Mouse (Mus musculus) liver, postnatal 0 days (tissue): Measurements from ENCODE around the gene Nsmf. TPM values are rescaled to one million over a fixed set of nuclear protein-coding genes. Genes with fewer than 3 reads are reported as not detected.
A peak's percentile ranks its signal among the peaks of the same experiment; 100 is the strongest.

Source experiments
- ATAC-seq: fragments of 200-750 bp; cut with Nextera tagmentation; 2 replicates; pipeline ENCODE4 v1.8.0; 2017; ENCODE audit warnings: mild to moderate bottlenecking, moderate library complexity
- DNase-seq: peaks from one replicate; pipeline ENCODE4 v3.0.0-alpha.2; 2016
- H3K27ac ChIP-seq: fragments of 300-500 bp; sonication (generic); 2 replicates; pipeline ENCODE4 v1.5.1; 2014; ENCODE audit warnings: antibody characterized with exemption, moderate library complexity, mild to moderate bottlenecking, low read depth
- H3K27me3 ChIP-seq: fragments of 300-500 bp; sonication (generic); 2 replicates; pipeline ENCODE4 v1.6.1; 2014; ENCODE audit warnings: low read length, control low read depth, mixed read lengths; ENCODE audit not compliant: insufficient read depth
- H3K36me3 ChIP-seq: fragments of 300-500 bp; sonication (generic); replicated peaks from 2 replicates; pipeline ENCODE4 v1.6.1; 2014; ENCODE audit warnings: mild to moderate bottlenecking, control low read depth, low read length, moderate library complexity, mixed read lengths; ENCODE audit not compliant: insufficient read depth
- H3K4me1 ChIP-seq: fragments of 300-500 bp; sonication (generic); 2 replicates; pipeline ENCODE4 v1.6.1; 2014; ENCODE audit warnings: antibody characterized with exemption, mild to moderate bottlenecking, control low read depth; ENCODE audit not compliant: insufficient read depth
- H3K4me2 ChIP-seq: fragments of 300-500 bp; sonication (generic); 2 replicates; pipeline ENCODE4 v1.6.1; 2014; ENCODE audit warnings: low read depth, mild to moderate bottlenecking, low read length, moderate library complexity, mixed read lengths
- H3K4me3 ChIP-seq: fragments of 300-500 bp; sonication (generic); 2 replicates; pipeline ENCODE4 v1.5.1; 2014; ENCODE audit warnings: low read depth, low read length
- H3K9ac ChIP-seq: fragments of 300-500 bp; sonication (generic); replicated peaks from 2 replicates; pipeline ENCODE4 v1.6.1; 2014; ENCODE audit warnings: mild to moderate bottlenecking, moderate library complexity
- H3K9me3 ChIP-seq: fragments of 300-500 bp; sonication (generic); 2 replicates; pipeline ENCODE4 v1.6.1; 2016; ENCODE audit warnings: mild to moderate bottlenecking, control low read depth, low read length, mixed read lengths
- CTCF ChIP-seq: sonication (generic); IDR thresholded peaks from 2 replicates; pipeline ENCODE4 v1.5.1; 2016; ENCODE audit warnings: antibody characterized with exemption, low read depth
- EP300 ChIP-seq: IDR thresholded peaks from 2 replicates; pipeline ENCODE4 v1.6.1; 2016; ENCODE audit warnings: antibody characterized with exemption, low read depth, mild to moderate bottlenecking
- WGBS: fragments of 180-500 bp; shearing (Covaris S2); extraction: QIAGEN DNeasy Blood & Tissue Kit; methylation state at CpG from one replicate; pipeline ENCODE4 v1.1.7; 2014; ENCODE audit not compliant: insufficient replicate concordance; 5-methylcytosine and 5-hydroxymethylcytosine counted together
- polyA plus RNA-seq: library from polyadenylated mRNA; unstranded; fragments of >200 nt; fragmentation: Nextera tagmentation; extraction: Ambion mirVana; gene quantifications from 2 replicates; pipeline ENCODE4 v1.2.1, GENCODE M21; 2015

Nsmf gene
- polyA plus RNA-seq, 1 experiment from 2014 or later: 29.0 TPM

- no peak for DNase-seq
- TF ChIP-seq CTCF: no peak
- TF ChIP-seq EP300: no peak
- no peak for ATAC-seq
- no peak overlapping the region for H3K9ac ChIP-seq
- no peak overlapping the region for H3K27ac ChIP-seq
- no peaks in the 10 kb centered on the region for H3K27me3 ChIP-seq
- no peak overlapping the region for H3K4me2 ChIP-seq
- 81% methylated on average over 7 of the region's 7 CpGs for WGBS
- peaks cover 18% of the 10 kb centered on the region; the same call in 1 of the 2 replicates for H3K36me3 ChIP-seq
- no peak overlapping the region for H3K4me3 ChIP-seq
- H3K4me1 ChIP-seq: peaks cover 11% of the 10 kb centered on the region
- H3K9me3 ChIP-seq: no peaks in the 10 kb centered on the region
Measured at GRCm38 (mm10) chr2:25058926-25059325, 4.8 kb downstream of the Nsmf start.

GRCm38 (mm10) chr2:25063523-25063922, 9.4 kb downstream of the Nsmf start:
- ATAC-seq: peak; percentile 83
- H3K9me3 ChIP-seq: no peaks in the 10 kb centered on the region
- peak overlapping the region; percentile 55; the same call in 1 of the 2 replicates for H3K27ac ChIP-seq
- no peaks in the 10 kb centered on the region for H3K27me3 ChIP-seq
- no peak overlapping the region for H3K4me2 ChIP-seq
- no peak overlapping the region for H3K9ac ChIP-seq
- H3K4me1 ChIP-seq: no peaks in the 10 kb centered on the region
- TF ChIP-seq CTCF (no peak), EP300 (no peak)
- H3K36me3 ChIP-seq: peaks cover 10% of the 10 kb centered on the region; the same call in 1 of the 2 replicates
- no peak overlapping the region for H3K4me3 ChIP-seq
- WGBS: 77% methylated on average over 5 of the region's 5 CpGs
- no peak for DNase-seq

GRCm38 (mm10) chr2:25064285-25064684, 10.1 kb downstream of the Nsmf start:
- H3K9me3 ChIP-seq: no peaks in the 10 kb centered on the region
- H3K4me1 ChIP-seq: no peaks in the 10 kb centered on the region
- no peak overlapping the region for H3K9ac ChIP-seq
- H3K27me3 ChIP-seq: no peaks in the 10 kb centered on the region
- TF ChIP-seq EP300: no peak
- TF ChIP-seq CTCF: no peak
- no peak overlapping the region for H3K4me2 ChIP-seq
- WGBS: 62% methylated on average over 1 of the region's 1 CpGs
- H3K4me3 ChIP-seq: no peak overlapping the region
- H3K36me3 ChIP-seq: peaks cover 10% of the 10 kb centered on the region; the same call in 1 of the 2 replicates
- no peak for DNase-seq
- no peak overlapping the region for H3K27ac ChIP-seq
- ATAC-seq: no peak

DNA sequence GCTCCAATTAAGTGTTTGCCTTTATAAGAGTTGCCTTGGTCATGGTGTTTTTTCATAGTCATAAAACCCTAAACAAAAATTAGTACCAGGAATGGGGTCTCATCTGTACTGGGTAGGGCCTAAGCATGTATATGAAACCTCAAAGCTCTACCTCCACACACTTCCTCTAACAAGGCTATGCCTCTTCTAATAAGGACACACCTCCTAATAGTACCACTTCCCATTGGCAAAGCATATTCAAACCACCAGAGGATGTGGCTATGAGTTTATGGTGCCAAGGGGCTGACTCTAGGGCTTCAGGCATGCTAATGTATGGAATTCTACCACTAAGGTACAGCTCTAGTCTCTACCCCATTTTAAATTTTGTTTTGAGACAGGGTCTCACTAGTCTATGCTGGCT, 11.4 kb downstream of the Nsmf start:
- no peak for ATAC-seq
- H3K4me1 ChIP-seq: no peaks in the 10 kb centered on the region
- H3K27me3 ChIP-seq: no peaks in the 10 kb centered on the region
- H3K27ac ChIP-seq: no peak overlapping the region
- H3K4me3 ChIP-seq: no peak overlapping the region
- no peak for TF ChIP-seq CTCF
- H3K36me3 ChIP-seq: 0 out of 2 replicates have a peak, but pooled peaks cover 2% of the 10 kb centered on the region
- no peak overlapping the region for H3K4me2 ChIP-seq
- no peak for DNase-seq
- no peaks in the 10 kb centered on the region for H3K9me3 ChIP-seq
- H3K9ac ChIP-seq: no peak overlapping the region

DNA sequence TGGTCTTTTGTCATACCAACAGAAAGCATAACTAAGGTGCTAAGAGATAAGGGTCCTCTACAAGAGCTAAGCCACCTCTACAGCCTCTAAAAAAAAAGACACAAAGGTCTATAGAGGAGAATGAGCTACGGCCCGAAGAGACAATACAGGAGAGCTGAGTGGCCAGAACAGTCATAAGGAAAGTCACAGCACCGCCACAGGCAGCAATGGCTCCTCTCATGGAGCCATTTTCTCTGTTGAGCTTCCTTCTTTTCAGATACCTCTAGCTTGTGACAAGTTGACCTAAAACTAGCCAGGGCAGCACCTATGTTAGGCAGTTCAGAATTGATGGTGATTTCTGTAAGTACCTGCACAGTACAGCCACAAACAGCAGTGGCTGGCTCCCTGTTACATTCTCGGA, 12.4 kb downstream of the Nsmf start:
- Histone ChIP-seq H3K4me2 (no peak overlapping the region), H3K9ac (no peak overlapping the region), H3K36me3 (no peaks in the 10 kb centered on the region), H3K27me3 (no peaks in the 10 kb centered on the region), H3K27ac (no peak overlapping the region), H3K4me1 (no peaks in the 10 kb centered on the region), H3K9me3 (no peaks in the 10 kb centered on the region), H3K4me3 (no peak overlapping the region)
- ATAC-seq: no peak
- DNase-seq: no peak
- no peak for TF ChIP-seq EP300
- no peak for TF ChIP-seq CTCF
- 81% methylated on average over 4 of the region's 4 CpGs for WGBS

DNA sequence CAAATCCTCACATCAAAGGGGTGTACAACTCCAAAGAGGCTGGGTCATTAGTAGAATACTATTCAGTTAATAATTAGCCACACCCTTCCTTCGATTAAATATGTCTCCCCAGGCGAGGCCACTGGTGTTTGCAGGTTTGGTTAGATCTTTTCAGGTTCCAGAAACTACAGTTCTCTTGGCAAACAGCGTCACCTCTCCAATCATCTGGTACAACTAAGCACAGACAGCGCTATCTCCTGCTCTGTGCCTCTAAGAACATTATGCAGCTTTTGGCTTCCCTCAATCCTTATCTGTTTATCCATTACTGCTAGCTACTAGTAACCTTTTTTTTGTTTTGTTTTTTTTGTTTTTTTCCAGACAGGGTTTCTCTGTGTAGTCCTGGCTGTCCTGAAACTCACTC, 15.4 kb downstream of the Nsmf start:
- Histone ChIP-seq H3K4me3 (no peak overlapping the region), H3K9me3 (no peaks in the 10 kb centered on the region), H3K4me2 (no peak overlapping the region), H3K4me1 (no peaks in the 10 kb centered on the region), H3K9ac (no peak overlapping the region), H3K36me3 (no peaks in the 10 kb centered on the region), H3K27me3 (no peaks in the 10 kb centered on the region), H3K27ac (no peak overlapping the region)
- no peak for DNase-seq
- TF ChIP-seq CTCF (no peak), EP300 (no peak)
- ATAC-seq: no peak
- 61% methylated on average over 4 of the region's 4 CpGs for WGBS

DNA sequence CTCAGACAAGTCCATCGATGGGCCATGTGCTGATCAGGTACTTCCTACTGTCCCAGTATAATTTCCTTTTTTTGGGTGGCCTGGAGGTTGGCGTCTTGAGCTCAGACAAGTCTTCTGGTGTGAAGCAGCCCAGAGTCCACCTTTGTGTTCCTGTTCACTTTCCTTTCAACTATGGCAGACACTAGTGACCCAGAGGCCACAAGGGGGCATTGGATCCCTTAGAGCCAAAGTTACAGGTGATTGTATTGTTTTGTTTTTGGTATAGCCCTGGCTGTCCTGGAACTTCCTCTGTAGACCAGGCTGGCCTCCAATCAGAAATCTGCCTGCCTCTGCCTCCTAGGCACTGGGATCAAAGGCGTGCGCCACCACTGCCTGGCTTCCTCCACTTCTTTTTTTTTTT, 18.2 kb downstream of the Nsmf start:
- ATAC-seq: no peak
- no peak overlapping the region for H3K9ac ChIP-seq
- 83% methylated on average over 4 of the region's 4 CpGs for WGBS
- no peak overlapping the region for H3K4me3 ChIP-seq
- no peaks in the 10 kb centered on the region for H3K36me3 ChIP-seq
- no peaks in the 10 kb centered on the region for H3K9me3 ChIP-seq
- no peak for DNase-seq
- no peaks in the 10 kb centered on the region for H3K4me1 ChIP-seq
- no peak overlapping the region for H3K4me2 ChIP-seq
- no peaks in the 10 kb centered on the region for H3K27me3 ChIP-seq
- H3K27ac ChIP-seq: no peak overlapping the region
- TF ChIP-seq EP300: no peak
- peak; percentile 29 for TF ChIP-seq CTCF
